Mouse (Mus musculus): ENCODE measurements around the gene Olfr1272.
"Not testable (repeated sequence)": the region's sequence is repeated elsewhere in the genome, so short reads cannot be mapped to it uniquely, and the experiment has no call there.

Gene Olfr1272

GRCm38 (mm10) chr2:90292741-90293140, at the start of gene Olfr1272:
Gene Olfr1272, minus strand, starts transcription at chr2:90292841.
- DNase-seq (ENCODE audit: low spot score) = no peak

- not testable (repeated sequence) for DNase-seq (ENCODE audit: low spot score)
These were observed 29.3 kb upstream of the Olfr1272 start, which contains the start of gene Gm13769 for GRCm38 (mm10) chr2:90321900-90322299. Gene Gm13769, plus strand, starts transcription at chr2:90322200.

- DNase-seq (ENCODE audit: low spot score) = no peak
These were observed 21.7 kb downstream of the Olfr1272 start, which contains the start of gene Olfr1271 for GRCm38 (mm10) chr2:90270932-90271331. Gene Olfr1271, minus strand, starts transcription at chr2:90271032.

GRCm38 (mm10) chr2:90257492-90257891, 35.1 kb downstream of the Olfr1272 start, which contains the start of gene Olfr142:
Gene Olfr142, minus strand, starts transcription at chr2:90257592.
- DNase-seq (ENCODE audit: low spot score) = no peak
